Mouse (Mus musculus): ENCODE results near the gene Tldc2.

DNA sequence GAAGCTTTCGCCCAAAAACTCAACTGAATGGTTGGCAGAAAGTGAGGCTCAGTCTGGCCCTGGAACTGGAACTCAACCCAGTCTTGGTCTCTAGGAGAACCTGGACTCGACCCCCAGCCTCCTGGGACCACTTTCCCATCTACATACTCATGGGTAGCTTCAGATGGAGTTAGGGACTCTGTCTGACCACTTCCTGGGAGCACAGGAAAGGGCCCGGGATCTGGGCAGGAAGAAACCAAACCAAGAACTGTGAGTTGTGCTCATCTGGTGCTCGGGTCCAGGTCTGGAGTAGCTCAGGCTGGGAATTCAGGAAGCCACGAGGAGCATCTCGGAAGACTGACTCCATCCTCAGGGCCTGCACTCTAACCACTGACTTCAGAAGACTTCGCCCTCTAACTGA is 10.3 kb upstream of the Tldc2 start:
- TF ChIP-seq MYOG (IDR thresholded peaks at IDR 0.05; ENCODE audit: control insufficient read depth in 1 of 3, insufficient read depth in 1 of 3, insufficient read length in 2 of 3, low read depth in 2 of 3) = no peak
- TF ChIP-seq POLR2AphosphoS2 (IDR thresholded peaks at IDR 0.05; ENCODE audit: insufficient read length, low read depth) = no peak
- no peak for TF ChIP-seq SRF (IDR thresholded peaks at IDR 0.05; ENCODE audit: control insufficient read depth, insufficient read length, low read depth)
- no peak for TF ChIP-seq POLR2A (IDR thresholded peaks at IDR 0.05; ENCODE audit: insufficient read length, low read depth)
- TF ChIP-seq MAX (IDR thresholded peaks at IDR 0.05; ENCODE audit: low read depth) = no peak
- no peak for TF ChIP-seq E2F4 (IDR thresholded peaks at IDR 0.05; ENCODE audit: insufficient read depth)
- TF ChIP-seq MYOD1 (IDR thresholded peaks at IDR 0.05; ENCODE audit: control insufficient read depth in 1 of 3, insufficient read length in 2 of 3, low read depth in 2 of 3) = no peak
- no peak for TF ChIP-seq REST (IDR thresholded peaks at IDR 0.05; ENCODE audit: insufficient read depth, insufficient read length)
- TF ChIP-seq TCF12 (IDR thresholded peaks at IDR 0.05; ENCODE audit: insufficient read depth, poor library complexity, severe bottlenecking) = no peak
- no peak for TF ChIP-seq USF1 (IDR thresholded peaks at IDR 0.05; ENCODE audit: low read depth)
- no peak for TF ChIP-seq CEBPB (IDR thresholded peaks at IDR 0.05; ENCODE audit: insufficient read depth, poor library complexity, severe bottlenecking)
- TF ChIP-seq TCF3 (IDR thresholded peaks at IDR 0.05; ENCODE audit: insufficient read length, low read depth) = no peak
